Mouse (Mus musculus) bone marrow macrophage, adult 2 months (primary cell): ENCODE results near the gene 1700092M07Rik.

ENCODE experiments used
- CTCF ChIP-seq: IDR thresholded peaks from 2 replicates; pipeline ENCODE4 v1.5.1; 2012; ENCODE audit warnings: low read depth, mild to moderate bottlenecking, low read length, moderate library complexity
- POLR2A ChIP-seq: IDR thresholded peaks from 2 replicates; pipeline ENCODE4 v1.6.1; 2012; ENCODE audit warnings: mild to moderate bottlenecking, low read depth, low read length, borderline replicate concordance

- TF ChIP-seq CTCF = 0 out of 2 replicates have a peak, but pooled peaks have one; percentile 5
- no peak for TF ChIP-seq POLR2A
Measured at GRCm38 (mm10) chr19:8714653-8715481, 25.7 kb upstream of the 1700092M07Rik start.
